Mouse (Mus musculus): ENCODE results near the gene Pinlyp. TPM values are rescaled to one million over a fixed set of nuclear protein-coding genes. Genes with fewer than 3 reads are reported as not detected.

Gene Pinlyp
- polyA plus RNA-seq (2014; fragmentation: Illumina TruSeq; extraction: RNeasy Lipid Tissue Mini Kit (QIAGEN cat#74804); ENCODE audit: low replicate concordance), result not detected

GRCm38 (mm10) chr7:24546068-24546614, at the start of gene Pinlyp, which contains the start of gene Xrcc1:
Gene Pinlyp (minus strand): TSS chr7:24546118.
Gene Xrcc1 (plus strand): TSS chr7:24546289.

GRCm38 (mm10) chr7:24587330-24588105, 41.6 kb upstream of the Pinlyp start, which contains the start of the genes Ethe1 and Zfp575:
Gene Ethe1 (plus strand): TSS chr7:24587543.
Gene Zfp575 (minus strand): TSS chr7:24587641.

GRCm38 (mm10) chr7:24530062-24530931, 15.6 kb downstream of the Pinlyp start, which contains the start of gene Irgq:
Gene Irgq (plus strand): TSS chr7:24530689.

GRCm38 (mm10) chr7:24512355-24512754, 33.6 kb downstream of the Pinlyp start, which contains the start of gene AC161166.1:
Gene AC161166.1 (minus strand): TSS chr7:24512455.

GRCm38 (mm10) chr7:24506838-24507725, 38.8 kb downstream of the Pinlyp start, which contains the start of gene Zfp428:
Gene Zfp428 (plus strand): TSS chr7:24507006.

Other genes starting within 250 kb of the Pinlyp start
- 2.2 TPM for gene Zfp61, start 244.9 kb downstream of the Pinlyp start, polyA plus RNA-seq (2014; fragmentation: Illumina TruSeq; extraction: RNeasy Lipid Tissue Mini Kit (QIAGEN cat#74804); ENCODE audit: low replicate concordance)
- gene Zfp94, start 229.5 kb downstream of the Pinlyp start, polyA plus RNA-seq (2014; fragmentation: Illumina TruSeq; extraction: RNeasy Lipid Tissue Mini Kit (QIAGEN cat#74804); ENCODE audit: low replicate concordance), result 0.85 TPM
- gene Tescl, start 212.2 kb downstream of the Pinlyp start, polyA plus RNA-seq (2014; fragmentation: Illumina TruSeq; extraction: RNeasy Lipid Tissue Mini Kit (QIAGEN cat#74804); ENCODE audit: low replicate concordance), result not detected
- gene Lypd5, start 196.9 kb downstream of the Pinlyp start, polyA plus RNA-seq (2014; fragmentation: Illumina TruSeq; extraction: RNeasy Lipid Tissue Mini Kit (QIAGEN cat#74804); ENCODE audit: low replicate concordance), result not detected
- 0.11 TPM for gene Kcnn4, start 175.9 kb downstream of the Pinlyp start, polyA plus RNA-seq (2014; fragmentation: Illumina TruSeq; extraction: RNeasy Lipid Tissue Mini Kit (QIAGEN cat#74804); ENCODE audit: low replicate concordance)
- gene Smg9, start 146.5 kb downstream of the Pinlyp start, polyA plus RNA-seq (2014; fragmentation: Illumina TruSeq; extraction: RNeasy Lipid Tissue Mini Kit (QIAGEN cat#74804); ENCODE audit: low replicate concordance), result 0.33 TPM
- gene Irgc1, start 93.8 kb downstream of the Pinlyp start, polyA plus RNA-seq (2014; fragmentation: Illumina TruSeq; extraction: RNeasy Lipid Tissue Mini Kit (QIAGEN cat#74804); ENCODE audit: low replicate concordance), result not detected
- gene Plaur, start 83.6 kb downstream of the Pinlyp start, polyA plus RNA-seq (2014; fragmentation: Illumina TruSeq; extraction: RNeasy Lipid Tissue Mini Kit (QIAGEN cat#74804); ENCODE audit: low replicate concordance), result 0.30 TPM
- gene Cadm4, start 64.1 kb downstream of the Pinlyp start, polyA plus RNA-seq (2014; fragmentation: Illumina TruSeq; extraction: RNeasy Lipid Tissue Mini Kit (QIAGEN cat#74804); ENCODE audit: low replicate concordance), result not detected
- gene Zfp428, start 39.1 kb downstream of the Pinlyp start, polyA plus RNA-seq (2014; fragmentation: Illumina TruSeq; extraction: RNeasy Lipid Tissue Mini Kit (QIAGEN cat#74804); ENCODE audit: low replicate concordance), result not detected
- not detected for gene AC161166.1, start 33.7 kb downstream of the Pinlyp start, polyA plus RNA-seq (2014; fragmentation: Illumina TruSeq; extraction: RNeasy Lipid Tissue Mini Kit (QIAGEN cat#74804); ENCODE audit: low replicate concordance)
- 4.3 TPM for gene Irgq, start 15.4 kb downstream of the Pinlyp start, polyA plus RNA-seq (2014; fragmentation: Illumina TruSeq; extraction: RNeasy Lipid Tissue Mini Kit (QIAGEN cat#74804); ENCODE audit: low replicate concordance)
- 1.2 TPM for gene Xrcc1, start 171 bp upstream of the Pinlyp start, polyA plus RNA-seq (2014; fragmentation: Illumina TruSeq; extraction: RNeasy Lipid Tissue Mini Kit (QIAGEN cat#74804); ENCODE audit: low replicate concordance)
- gene Ethe1, start 41.4 kb upstream of the Pinlyp start, polyA plus RNA-seq (2014; fragmentation: Illumina TruSeq; extraction: RNeasy Lipid Tissue Mini Kit (QIAGEN cat#74804); ENCODE audit: low replicate concordance), result 0.48 TPM
- not detected for gene Zfp575, start 41.5 kb upstream of the Pinlyp start, polyA plus RNA-seq (2014; fragmentation: Illumina TruSeq; extraction: RNeasy Lipid Tissue Mini Kit (QIAGEN cat#74804); ENCODE audit: low replicate concordance)
- not detected for gene Phldb3, start 64.6 kb upstream of the Pinlyp start, polyA plus RNA-seq (2014; fragmentation: Illumina TruSeq; extraction: RNeasy Lipid Tissue Mini Kit (QIAGEN cat#74804); ENCODE audit: low replicate concordance)
- gene Lypd3, start 90.4 kb upstream of the Pinlyp start, polyA plus RNA-seq (2014; fragmentation: Illumina TruSeq; extraction: RNeasy Lipid Tissue Mini Kit (QIAGEN cat#74804); ENCODE audit: low replicate concordance), result not detected
- gene Tex101, start 130.6 kb upstream of the Pinlyp start, polyA plus RNA-seq (2014; fragmentation: Illumina TruSeq; extraction: RNeasy Lipid Tissue Mini Kit (QIAGEN cat#74804); ENCODE audit: low replicate concordance), result not detected
- gene BC049730, start 163.1 kb upstream of the Pinlyp start, polyA plus RNA-seq (2014; fragmentation: Illumina TruSeq; extraction: RNeasy Lipid Tissue Mini Kit (QIAGEN cat#74804); ENCODE audit: low replicate concordance), result not detected
- not detected for gene Gm4763, start 180.8 kb upstream of the Pinlyp start, polyA plus RNA-seq (2014; fragmentation: Illumina TruSeq; extraction: RNeasy Lipid Tissue Mini Kit (QIAGEN cat#74804); ENCODE audit: low replicate concordance)
- not detected for gene Cd177, start 214.2 kb upstream of the Pinlyp start, polyA plus RNA-seq (2014; fragmentation: Illumina TruSeq; extraction: RNeasy Lipid Tissue Mini Kit (QIAGEN cat#74804); ENCODE audit: low replicate concordance)
- 0.59 TPM for gene Ceacam10, start 231.1 kb upstream of the Pinlyp start, polyA plus RNA-seq (2014; fragmentation: Illumina TruSeq; extraction: RNeasy Lipid Tissue Mini Kit (QIAGEN cat#74804); ENCODE audit: low replicate concordance)

Measured in small intestine, adult 10 weeks (tissue).